Mouse (Mus musculus) cortical plate, adult 2 months (tissue): ENCODE measurements around the gene Ifitm3.

Source experiments
- CTCF ChIP-seq: fragments of 200-500 bp; IDR thresholded peaks from 2 replicates; pipeline ENCODE4 v1.5.1; 2011; ENCODE audit warnings: mild to moderate bottlenecking, control low read depth, low read length; ENCODE audit not compliant: insufficient read depth; ENCODE audit errors: extremely low read depth
- POLR2A ChIP-seq: fragments of 200-500 bp; IDR thresholded peaks from 2 replicates; pipeline ENCODE4 v1.6.1; 2011; ENCODE audit warnings: mild to moderate bottlenecking, low read length, control low read depth; ENCODE audit not compliant: insufficient read depth; ENCODE audit errors: extremely low read depth

GRCm38 (mm10) chr7:141055785-141056184 lies 45.2 kb upstream of the Ifitm3 start:
- TF ChIP-seq POLR2A (no peak), CTCF (no peak)
